Mouse (Mus musculus): ENCODE data around the gene Pcp4l1.
A peak's percentile ranks its signal among the peaks of the same experiment; 100 is the strongest.
"Not testable (repeated sequence)": the region's sequence is repeated elsewhere in the genome, so short reads cannot be mapped to it uniquely, and the experiment has no call there.

The Pcp4l1 gene

GRCm38 (mm10) chr1:171137486-171138155 lies 58.4 kb downstream of the Pcp4l1 start:
- DNase-seq (ENCODE audit: low spot score in 2 of 2): not testable (repeated sequence)

- DNase-seq (ENCODE audit: low spot score in 2 of 2): no peak
Measured at GRCm38 (mm10) chr1:171135600-171135999, 60.5 kb downstream of the Pcp4l1 start.

GRCm38 (mm10) chr1:171130971-171131370 lies 65.1 kb downstream of the Pcp4l1 start:
- no peak for DNase-seq (ENCODE audit: low spot score in 2 of 2)

GRCm38 (mm10) chr1:171129251-171129650 lies 66.8 kb downstream of the Pcp4l1 start:
- peak; percentile 29 to 37 for DNase-seq (ENCODE audit: low spot score in 2 of 2)

- DNase-seq (ENCODE audit: low spot score in 2 of 2): no peak
Measured at GRCm38 (mm10) chr1:171124398-171124797, 71.7 kb downstream of the Pcp4l1 start.
